Mouse (Mus musculus): ENCODE data around the gene Krt14.

DNA sequence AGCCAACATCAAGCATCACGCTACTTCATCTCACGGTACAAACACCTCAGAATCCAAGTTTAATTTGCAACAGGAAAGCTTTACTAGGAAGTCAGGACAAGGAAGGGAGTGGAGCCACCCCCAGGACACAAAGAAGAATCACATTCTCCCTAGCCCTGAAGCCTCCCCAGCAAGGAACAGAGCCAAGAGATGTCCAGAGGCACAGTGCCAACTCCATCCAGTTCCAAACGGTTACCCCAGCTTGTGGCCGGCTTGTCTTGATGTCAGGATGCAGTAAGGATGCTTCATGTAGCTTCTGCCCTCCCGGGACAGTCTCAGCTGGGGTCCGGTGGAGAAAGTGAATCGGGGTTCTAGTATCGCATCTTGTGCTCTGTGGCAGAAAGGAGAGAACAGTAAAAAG is 20.6 kb downstream of the Krt14 start:
- TF ChIP-seq CTCF (IDR thresholded peaks at IDR 0.05): no peak
- TF ChIP-seq EP300 (IDR thresholded peaks at IDR 0.05): no peak

Measured in lung, postnatal 0 days (tissue).